Mouse (Mus musculus): ENCODE data around the gene Pex3.

DNA sequence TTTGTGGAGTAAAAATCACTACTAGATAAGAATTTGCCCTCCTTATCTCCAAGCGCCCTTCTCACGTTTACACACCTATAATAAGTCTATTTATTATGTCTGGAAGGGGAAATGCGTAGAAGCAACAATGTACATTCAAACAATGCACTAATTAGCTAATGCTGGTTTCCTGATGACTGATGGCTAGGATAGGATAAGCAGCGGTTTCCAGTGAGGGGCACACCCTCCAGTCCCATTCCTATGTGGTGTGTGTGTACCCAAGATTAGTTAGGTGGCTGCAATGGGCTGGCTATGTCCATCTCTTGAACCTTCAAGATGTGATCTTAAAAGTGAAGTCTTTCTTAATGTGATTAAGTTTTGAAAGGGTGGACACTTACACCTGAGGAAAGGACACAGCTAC is 31.1 kb downstream of the Pex3 start:
- TF ChIP-seq POLR2A (IDR thresholded peaks at IDR 0.05; ENCODE audit: borderline replicate concordance, insufficient read depth, low read length) (no peak), CTCF (IDR thresholded peaks at IDR 0.05; ENCODE audit: borderline replicate concordance, insufficient read depth, low read depth, low read length) (no peak)
